Mouse (Mus musculus) limb, embryonic 14.5 days (tissue): ENCODE measurements at regions not wholly inside any gene's neighbourhood (a gene's known extent, or its start where the extent isn't known, plus 50 kb on each side); places are given as distances from the start of the nearest gene placed in this dataset.
A peak's percentile ranks its signal among the peaks of the same experiment; 100 is the strongest.

Experiments used
- ATAC-seq: fragments of 200-750 bp; cut with Nextera tagmentation; 2 replicates; pipeline ENCODE4 v1.8.0; 2017; ENCODE audit warnings: low read depth, moderate number of reproducible peaks, moderate TSS enrichment; ENCODE audit not compliant: low FRiP score
- DNase-seq: peaks from one replicate; pipeline ENCODE4 v3.0.0-alpha.2; 2015; ENCODE audit warnings: low spot score
- H3K27ac ChIP-seq: fragments of 300-500 bp; sonication (generic); replicated peaks from 2 replicates; pipeline ENCODE4 v1.5.1; 2014; ENCODE audit warnings: low read depth, mild to moderate bottlenecking, low read length, moderate library complexity, mixed read lengths
- H3K27me3 ChIP-seq: fragments of 300-500 bp; sonication (generic); 2 replicates; pipeline ENCODE4 v1.6.1; 2014; ENCODE audit warnings: low read length, mixed read lengths; ENCODE audit not compliant: control insufficient read depth, insufficient read depth
- H3K36me3 ChIP-seq: fragments of 300-500 bp; sonication (generic); 2 replicates; pipeline ENCODE4 v1.6.1; 2014; ENCODE audit warnings: mild to moderate bottlenecking, low read length, moderate library complexity, mixed read lengths; ENCODE audit not compliant: control insufficient read depth, insufficient read depth
- H3K4me1 ChIP-seq: fragments of 300-500 bp; sonication (generic); 2 replicates; pipeline ENCODE4 v1.6.1; 2014; ENCODE audit warnings: antibody characterized with exemption, low read length, mixed read lengths; ENCODE audit not compliant: control insufficient read depth, insufficient read depth
- H3K4me2 ChIP-seq: fragments of 300-500 bp; sonication (generic); replicated peaks from 2 replicates; pipeline ENCODE4 v1.6.1; 2014; ENCODE audit warnings: low read depth, mild to moderate bottlenecking, low read length, moderate library complexity; ENCODE audit not compliant: severe bottlenecking
- H3K4me3 ChIP-seq: fragments of 300-500 bp; sonication (generic); replicated peaks from 2 replicates; pipeline ENCODE4 v1.5.1; 2014; ENCODE audit warnings: low read length
- H3K9ac ChIP-seq: fragments of 300-500 bp; sonication (generic); 2 replicates; pipeline ENCODE4 v1.6.1; 2014; ENCODE audit warnings: mild to moderate bottlenecking, low read depth, low read length, moderate library complexity; ENCODE audit not compliant: severe bottlenecking
- H3K9me3 ChIP-seq: fragments of 300-500 bp; sonication (generic); 2 replicates; pipeline ENCODE4 v1.6.1; 2016; ENCODE audit warnings: low read length; ENCODE audit not compliant: control insufficient read depth
- POLR2A ChIP-seq: fragments of 200-500 bp; IDR thresholded peaks from 2 replicates; pipeline ENCODE4 v1.8.0; 2012; ENCODE audit warnings: inconsistent platforms, mild to moderate bottlenecking, moderate library complexity, borderline replicate concordance; ENCODE audit not compliant: insufficient read depth, insufficient read length; ENCODE audit errors: extremely low read depth
- WGBS: fragments of 180-500 bp; shearing (Covaris S2); extraction: QIAGEN DNeasy Blood & Tissue Kit; methylation state at CpG from one replicate; pipeline ENCODE4 v1.1.7; 2014; 5-methylcytosine and 5-hydroxymethylcytosine counted together

- no peaks in the 10 kb centered on the region for H3K9me3 ChIP-seq
- no peak overlapping the region for H3K4me3 ChIP-seq
- no peak overlapping the region for H3K9ac ChIP-seq
- WGBS: 9% methylated on average over 1 of the region's 1 CpGs
- H3K36me3 ChIP-seq: no peaks in the 10 kb centered on the region
- H3K27ac ChIP-seq: no peak overlapping the region
- no peak for ATAC-seq
- H3K27me3 ChIP-seq: no peaks in the 10 kb centered on the region
- no peak overlapping the region for H3K4me2 ChIP-seq
- no peak for TF ChIP-seq POLR2A
- peaks cover 9% of the 10 kb centered on the region for H3K4me1 ChIP-seq
- DNase-seq: peak; percentile 38
These were observed 456.3 kb upstream of the Mctp2 start for GRCm38 (mm10) chr7:72762711-72763110.

GRCm38 (mm10) chr7:72768705-72769104 is 462.3 kb upstream of the Mctp2 start:
- 67% methylated on average over 4 of the region's 4 CpGs for WGBS
- no peak for ATAC-seq
- DNase-seq: no peak

GRCm38 (mm10) chr7:72774031-72774770 is 467.8 kb upstream of the Mctp2 start:
- 56% methylated on average over 3 of the region's 3 CpGs for WGBS
- no peaks in the 10 kb centered on the region for H3K27me3 ChIP-seq
- no peaks in the 10 kb centered on the region for H3K9me3 ChIP-seq
- DNase-seq: no peak
- TF ChIP-seq POLR2A: no peak
- H3K36me3 ChIP-seq: no peaks in the 10 kb centered on the region
- no peak overlapping the region for H3K4me2 ChIP-seq
- H3K9ac ChIP-seq: no peak overlapping the region
- H3K27ac ChIP-seq: no peak overlapping the region
- no peaks in the 10 kb centered on the region for H3K4me1 ChIP-seq
- H3K4me3 ChIP-seq: no peak overlapping the region
- no peak for ATAC-seq

More at GRCm38 (mm10) chr7:72768705-72769104, 462.3 kb upstream of the Mctp2 start:
- Histone ChIP-seq H3K27me3 (no peaks in the 10 kb centered on the region), H3K4me3 (no peak overlapping the region), H3K9ac (no peak overlapping the region), H3K4me1 (no peaks in the 10 kb centered on the region), H3K36me3 (no peaks in the 10 kb centered on the region), H3K27ac (no peak overlapping the region), H3K4me2 (no peak overlapping the region), H3K9me3 (no peaks in the 10 kb centered on the region)
- no peak for TF ChIP-seq POLR2A

- H3K4me1 ChIP-seq: no peaks in the 10 kb centered on the region
- no peaks in the 10 kb centered on the region for H3K27me3 ChIP-seq
- no peak overlapping the region for H3K4me3 ChIP-seq
- H3K9me3 ChIP-seq: no peaks in the 10 kb centered on the region
- H3K9ac ChIP-seq: no peak overlapping the region
- H3K36me3 ChIP-seq: no peaks in the 10 kb centered on the region
- no peak for ATAC-seq
- no peak overlapping the region for H3K27ac ChIP-seq
- H3K4me2 ChIP-seq: no peak overlapping the region
- 40% methylated on average over 3 of the region's 3 CpGs for WGBS
- no peak for TF ChIP-seq POLR2A
- no peak for DNase-seq
These were observed 468.3 kb upstream of the Mctp2 start for GRCm38 (mm10) chr7:72774771-72775119.

- Histone ChIP-seq H3K4me2 (no peak overlapping the region), H3K4me1 (no peaks in the 10 kb centered on the region), H3K9me3 (no peaks in the 10 kb centered on the region), H3K4me3 (no peak overlapping the region), H3K27ac (no peak overlapping the region), H3K9ac (no peak overlapping the region), H3K27me3 (no peaks in the 10 kb centered on the region), H3K36me3 (no peaks in the 10 kb centered on the region)
- WGBS: 53% methylated on average over 1 of the region's 1 CpGs
- DNase-seq (no peak), ATAC-seq (no peak)
- TF ChIP-seq POLR2A: no peak
These were observed 480.9 kb upstream of the Mctp2 start for GRCm38 (mm10) chr7:72787306-72787705.

GRCm38 (mm10) chr7:72788261-72788660 is 481.9 kb upstream of the Mctp2 start:
- H3K4me2 ChIP-seq: no peak overlapping the region
- H3K9ac ChIP-seq: no peak overlapping the region
- 24% methylated on average over 2 of the region's 2 CpGs for WGBS
- no peaks in the 10 kb centered on the region for H3K36me3 ChIP-seq
- ATAC-seq (peak; percentile 62; the same call in 1 of the 2 replicates), DNase-seq (peak; percentile 72)
- H3K4me1 ChIP-seq: no peaks in the 10 kb centered on the region
- no peak for TF ChIP-seq POLR2A
- no peak overlapping the region for H3K4me3 ChIP-seq
- H3K27me3 ChIP-seq: no peaks in the 10 kb centered on the region
- no peak overlapping the region for H3K27ac ChIP-seq
- no peaks in the 10 kb centered on the region for H3K9me3 ChIP-seq
